Mouse (Mus musculus) testis, adult 2 months (tissue): Measurements from ENCODE around the gene Cilp.

Experiments used
- CTCF ChIP-seq: fragments of 200-500 bp; IDR thresholded peaks from 2 replicates; pipeline ENCODE4 v1.5.1; 2012; ENCODE audit warnings: low read depth, mild to moderate bottlenecking, inconsistent platforms, low read length, moderate library complexity; ENCODE audit not compliant: control insufficient read depth, insufficient read depth, insufficient replicate concordance
- POLR2A ChIP-seq: fragments of 200-500 bp; IDR thresholded peaks from 2 replicates; pipeline ENCODE4 v1.6.1; 2012; ENCODE audit warnings: low read depth, mild to moderate bottlenecking, inconsistent platforms, low read length, moderate library complexity; ENCODE audit not compliant: control insufficient read depth

DNA sequence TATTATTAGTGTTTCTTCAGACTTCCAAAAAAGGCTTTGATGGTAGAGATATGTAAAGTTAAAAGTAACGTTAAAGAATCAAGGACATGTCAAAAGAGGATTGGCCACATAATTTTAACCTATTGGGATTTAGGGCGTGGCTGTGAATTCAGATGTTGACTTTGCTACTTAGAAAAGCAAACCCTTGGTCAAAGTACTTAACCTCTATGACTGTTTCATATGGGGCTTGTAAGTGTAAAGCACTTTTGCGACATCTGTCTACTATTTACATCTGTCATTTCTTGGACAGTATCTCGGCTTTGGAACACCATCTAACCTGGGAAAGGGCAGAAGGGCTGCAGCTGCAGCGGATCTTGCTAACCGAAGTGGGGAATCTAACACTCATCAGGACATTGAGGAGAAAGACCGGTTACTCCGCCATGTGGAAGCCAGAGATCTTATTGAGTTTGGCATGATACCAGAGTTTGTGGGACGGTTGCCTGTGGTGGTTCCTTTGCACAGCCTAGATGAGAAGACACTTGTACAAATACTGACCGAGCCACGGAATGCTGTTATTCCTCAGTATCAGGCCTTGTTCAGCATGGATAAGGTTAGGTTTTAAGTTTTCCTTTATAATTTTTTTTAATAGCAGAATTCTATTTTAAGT, 57.4 kb downstream of the Cilp start:
- TF ChIP-seq CTCF, result no peak
- no peak for TF ChIP-seq POLR2A
